Mouse (Mus musculus): ENCODE results near the gene Svep1. TPM values are rescaled to one million over a fixed set of nuclear protein-coding genes. Genes with fewer than 3 reads are reported as not detected.

The Svep1 gene
- polyA plus RNA-seq (2014; fragmentation: Nextera tagmentation; extraction: Ambion mirVana): 0.29 and 0.51 TPM in 2 replicates

DNA sequence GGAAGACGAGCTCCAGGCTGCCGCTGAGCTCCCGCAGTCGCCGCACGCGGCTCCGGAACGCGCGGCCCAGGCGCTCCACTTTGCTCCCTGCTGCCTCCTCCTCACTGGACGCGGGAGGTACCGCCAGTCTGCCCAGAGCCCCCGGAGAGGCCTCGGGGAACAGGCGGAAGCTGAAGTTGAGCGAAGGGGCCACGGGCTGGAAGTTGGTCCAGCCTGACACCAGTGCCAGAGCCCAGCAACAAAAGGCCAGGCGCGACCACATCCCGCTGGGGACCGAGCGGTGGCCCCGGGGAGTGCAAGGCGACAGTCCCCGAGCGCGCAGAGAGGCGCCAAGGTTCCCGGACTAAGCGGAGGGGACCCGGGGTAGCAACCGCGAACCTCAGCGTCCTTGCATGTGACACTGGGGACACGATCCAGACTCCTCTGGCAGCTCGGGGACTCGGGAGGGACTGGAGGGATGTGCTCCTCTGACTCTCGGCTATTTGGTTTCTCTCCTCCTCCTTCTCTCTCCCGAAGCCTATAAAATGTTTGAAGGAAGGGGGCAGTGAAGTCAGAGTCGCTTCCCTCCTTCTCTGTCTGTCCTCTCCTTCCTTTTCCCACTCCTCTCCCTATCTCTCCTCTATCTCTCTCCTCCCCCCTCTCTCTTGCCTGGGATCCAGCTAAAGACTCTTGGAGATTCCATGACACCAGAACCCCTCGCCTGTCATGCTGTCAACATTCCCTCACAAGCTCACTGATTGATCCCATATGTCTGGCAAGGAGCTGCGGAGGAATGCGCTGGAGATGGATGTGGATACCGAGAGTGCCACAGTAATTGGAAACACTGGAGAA is at the start of gene Svep1:
Gene Svep1 (minus strand): TSS at position 745 of the 831 bp plus-strand sequence.
- Histone ChIP-seq H3K27me3 (replicated peaks; ENCODE audit: control insufficient read depth, insufficient read depth, low read length) (peaks cover 21% of the 10 kb centered on the region), H3K4me2 (ENCODE audit: low read length) (peak within 1 kb of the TSS; percentile 87), H3K27ac (ENCODE audit: low read depth, low read length) (no peak within 1 kb of the TSS), H3K4me3 (ENCODE audit: low read depth, low read length) (peak within 1 kb of the TSS; percentile 41), H3K36me3 (ENCODE audit: control insufficient read depth, insufficient read depth, low read length) (no peaks in the 10 kb centered on the region), H3K4me1 (ENCODE audit: control insufficient read depth, insufficient read depth, low read length) (no peaks in the 10 kb centered on the region), H3K9me3 (replicated peaks; ENCODE audit: control insufficient read depth, low read length) (no peaks in the 10 kb centered on the region), H3K9ac (ENCODE audit: low read length) (peak within 1 kb of the TSS; percentile 43)
- peak; percentile 55 for ATAC-seq
- DNase-seq (ENCODE audit: low spot score): peak; percentile 21
- 1% methylated on average over 46 of the region's 47 CpGs for WGBS

DNA sequence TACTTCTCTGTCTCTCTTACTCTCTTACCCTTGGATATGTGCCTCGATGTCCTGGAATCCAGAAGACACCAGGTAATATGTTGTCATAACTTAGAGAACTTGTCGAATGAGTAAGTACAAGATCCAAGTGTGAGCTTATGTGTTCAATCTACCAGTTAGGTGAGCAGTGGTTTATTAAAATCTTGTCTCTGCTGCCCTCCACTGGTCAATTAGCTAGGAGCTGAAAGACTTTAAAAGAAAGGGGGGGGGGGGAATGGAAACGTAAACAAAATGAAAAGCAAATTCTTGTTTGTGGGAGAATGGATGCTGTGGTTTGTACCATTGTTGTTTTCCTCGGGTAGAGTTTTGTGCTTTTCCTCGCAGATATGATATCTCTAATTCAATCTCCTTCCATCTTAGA is 46.8 kb upstream of the Svep1 start:
- no peaks in the 10 kb centered on the region for H3K9me3 ChIP-seq (replicated peaks; ENCODE audit: control insufficient read depth, low read length)
- no peaks in the 10 kb centered on the region for H3K27me3 ChIP-seq (replicated peaks; ENCODE audit: control insufficient read depth, insufficient read depth, low read length)
- no peak overlapping the region for H3K9ac ChIP-seq (ENCODE audit: low read length)
- no peak overlapping the region for H3K4me3 ChIP-seq (ENCODE audit: low read depth, low read length)
- DNase-seq (ENCODE audit: low spot score): peak; percentile 86
- no peak overlapping the region for H3K27ac ChIP-seq (ENCODE audit: low read depth, low read length)
- ATAC-seq: 0 out of 2 replicates have a peak, but pooled peaks have one; percentile 52
- no peak overlapping the region for H3K4me2 ChIP-seq (ENCODE audit: low read length)
- 36% methylated on average over 5 of the region's 5 CpGs for WGBS
- H3K36me3 ChIP-seq (ENCODE audit: control insufficient read depth, insufficient read depth, low read length): no peaks in the 10 kb centered on the region
- H3K4me1 ChIP-seq (ENCODE audit: control insufficient read depth, insufficient read depth, low read length): no peaks in the 10 kb centered on the region

DNA sequence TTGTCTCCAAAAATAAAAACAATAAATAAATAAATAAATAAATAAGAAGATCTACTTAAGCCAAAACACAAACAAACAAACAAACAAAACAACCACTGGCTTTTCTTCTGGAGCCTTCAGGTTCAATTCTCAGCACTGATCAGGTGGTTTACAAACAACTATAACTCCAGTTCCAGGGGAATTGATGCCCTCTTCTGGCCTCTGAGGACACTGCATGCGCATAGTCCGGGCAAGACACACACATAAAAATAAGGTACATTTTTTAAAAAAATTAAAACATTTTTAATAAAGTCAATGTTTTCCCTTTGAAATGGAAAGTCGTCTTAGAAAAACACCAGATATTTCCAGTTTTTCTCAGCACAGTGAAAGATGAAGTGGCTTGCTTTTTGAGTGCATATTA is 45.7 kb upstream of the Svep1 start:
- WGBS: 87% methylated on average over 3 of the region's 3 CpGs
- no peaks in the 10 kb centered on the region for H3K4me1 ChIP-seq (ENCODE audit: control insufficient read depth, insufficient read depth, low read length)
- H3K9ac ChIP-seq (ENCODE audit: low read length): no peak overlapping the region
- DNase-seq (ENCODE audit: low spot score): no peak
- no peak overlapping the region for H3K27ac ChIP-seq (ENCODE audit: low read depth, low read length)
- ATAC-seq: no peak
- no peaks in the 10 kb centered on the region for H3K9me3 ChIP-seq (replicated peaks; ENCODE audit: control insufficient read depth, low read length)
- no peaks in the 10 kb centered on the region for H3K27me3 ChIP-seq (replicated peaks; ENCODE audit: control insufficient read depth, insufficient read depth, low read length)
- H3K4me2 ChIP-seq (ENCODE audit: low read length): no peak overlapping the region
- H3K4me3 ChIP-seq (ENCODE audit: low read depth, low read length): no peak overlapping the region
- no peaks in the 10 kb centered on the region for H3K36me3 ChIP-seq (ENCODE audit: control insufficient read depth, insufficient read depth, low read length)

DNA sequence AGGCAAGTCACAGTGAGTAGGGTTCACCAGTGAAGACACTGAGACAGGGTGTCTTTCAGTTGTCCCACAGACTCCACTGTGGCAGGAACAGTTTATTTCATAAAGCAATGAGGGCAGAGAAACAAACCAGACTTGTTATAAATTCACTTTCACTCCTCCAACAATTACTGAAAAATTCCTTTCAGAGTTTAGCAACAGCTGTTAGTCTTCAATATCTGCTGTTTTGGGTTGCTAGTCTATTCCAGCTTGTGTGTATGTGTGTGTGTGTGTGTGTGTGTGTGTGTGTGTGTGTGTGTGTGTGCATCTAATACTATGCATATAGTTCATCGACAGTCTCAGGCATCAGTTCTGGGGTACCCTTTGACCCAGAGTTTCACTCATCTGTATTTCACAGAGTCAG is 38.9 kb upstream of the Svep1 start:
- WGBS: 93% methylated on average over 1 of the region's 1 CpGs
- Histone ChIP-seq H3K36me3 (ENCODE audit: control insufficient read depth, insufficient read depth, low read length) (no peaks in the 10 kb centered on the region), H3K4me3 (ENCODE audit: low read depth, low read length) (no peak overlapping the region), H3K9me3 (replicated peaks; ENCODE audit: control insufficient read depth, low read length) (no peaks in the 10 kb centered on the region), H3K4me2 (ENCODE audit: low read length) (no peak overlapping the region), H3K9ac (ENCODE audit: low read length) (no peak overlapping the region), H3K27ac (ENCODE audit: low read depth, low read length) (no peak overlapping the region), H3K4me1 (ENCODE audit: control insufficient read depth, insufficient read depth, low read length) (no peaks in the 10 kb centered on the region), H3K27me3 (replicated peaks; ENCODE audit: control insufficient read depth, insufficient read depth, low read length) (no peaks in the 10 kb centered on the region)
- ATAC-seq (no peak), DNase-seq (ENCODE audit: low spot score) (no peak)

DNA sequence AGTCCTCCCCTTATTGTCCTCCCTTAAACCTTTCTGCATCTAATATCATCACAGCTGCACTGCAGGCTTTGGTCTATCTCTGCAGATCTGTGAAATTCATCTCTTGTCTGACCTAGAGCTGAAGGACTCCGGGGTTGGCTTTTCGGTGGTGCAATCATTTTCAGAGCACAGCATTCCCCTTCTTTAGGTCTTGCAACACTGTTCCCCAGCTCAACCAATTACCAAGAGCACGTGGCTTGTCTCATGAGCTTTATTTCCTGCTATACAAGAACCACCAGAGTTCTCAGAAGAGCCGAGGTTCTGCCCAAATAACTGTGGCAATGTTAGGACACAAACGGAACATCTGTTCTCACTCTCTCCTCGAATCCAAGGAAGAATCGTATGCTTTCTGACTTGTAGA is 33.8 kb upstream of the Svep1 start:
- Histone ChIP-seq H3K9ac (ENCODE audit: low read length) (no peak overlapping the region), H3K36me3 (ENCODE audit: control insufficient read depth, insufficient read depth, low read length) (no peaks in the 10 kb centered on the region), H3K4me1 (ENCODE audit: control insufficient read depth, insufficient read depth, low read length) (no peaks in the 10 kb centered on the region), H3K4me3 (ENCODE audit: low read depth, low read length) (no peak overlapping the region), H3K27ac (ENCODE audit: low read depth, low read length) (no peak overlapping the region), H3K4me2 (ENCODE audit: low read length) (no peak overlapping the region), H3K9me3 (replicated peaks; ENCODE audit: control insufficient read depth, low read length) (no peaks in the 10 kb centered on the region), H3K27me3 (replicated peaks; ENCODE audit: control insufficient read depth, insufficient read depth, low read length) (no peaks in the 10 kb centered on the region)
- no peak for ATAC-seq
- no peak for DNase-seq (ENCODE audit: low spot score)
- WGBS: 83% methylated on average over 7 of the region's 7 CpGs

DNA sequence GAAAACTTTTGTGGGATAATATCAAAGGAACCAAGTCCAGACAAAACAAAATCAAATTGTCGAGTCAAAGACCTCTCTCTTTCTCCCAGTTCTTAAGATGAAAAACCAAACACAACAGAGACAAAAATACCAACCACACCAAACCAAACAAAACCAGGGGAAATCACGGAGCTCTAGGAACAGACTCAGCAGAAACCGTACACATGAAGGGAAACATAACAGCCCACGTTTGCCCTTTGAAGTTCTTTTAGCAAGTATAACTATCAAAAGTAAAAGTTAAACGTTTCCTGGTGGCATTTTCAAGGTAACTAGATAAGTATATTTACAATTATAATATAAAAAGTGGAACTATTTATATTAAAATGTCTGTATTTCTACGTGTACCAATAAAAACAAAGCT is 29.2 kb upstream of the Svep1 start:
- Histone ChIP-seq H3K36me3 (ENCODE audit: control insufficient read depth, insufficient read depth, low read length) (no peaks in the 10 kb centered on the region), H3K27me3 (replicated peaks; ENCODE audit: control insufficient read depth, insufficient read depth, low read length) (no peaks in the 10 kb centered on the region), H3K4me2 (ENCODE audit: low read length) (no peak overlapping the region), H3K9ac (ENCODE audit: low read length) (no peak overlapping the region), H3K4me3 (ENCODE audit: low read depth, low read length) (no peak overlapping the region), H3K4me1 (ENCODE audit: control insufficient read depth, insufficient read depth, low read length) (no peaks in the 10 kb centered on the region), H3K9me3 (replicated peaks; ENCODE audit: control insufficient read depth, low read length) (no peaks in the 10 kb centered on the region), H3K27ac (ENCODE audit: low read depth, low read length) (no peak overlapping the region)
- no peak for DNase-seq (ENCODE audit: low spot score)
- WGBS: 65% methylated on average over 6 of the region's 6 CpGs
- ATAC-seq: no peak

DNA sequence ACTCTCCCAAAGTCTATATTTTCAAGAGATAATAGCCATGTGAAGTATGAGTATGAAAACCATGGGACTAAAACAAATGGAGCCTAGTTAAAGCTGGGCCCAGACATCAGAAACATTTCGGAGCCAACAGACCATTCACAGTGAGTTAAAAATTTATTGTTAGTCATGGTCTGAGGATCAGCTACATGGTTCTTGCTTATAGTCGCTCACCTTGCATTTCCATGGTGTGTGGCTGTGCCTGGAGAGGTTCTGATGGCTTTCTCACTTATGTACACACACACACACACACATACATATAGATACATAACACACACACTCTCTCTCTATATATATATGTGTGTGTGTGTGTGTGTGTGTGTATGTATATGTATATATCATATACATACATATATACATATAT is 16.8 kb upstream of the Svep1 start:
- Histone ChIP-seq H3K9me3 (replicated peaks; ENCODE audit: control insufficient read depth, low read length) (no peaks in the 10 kb centered on the region), H3K27ac (ENCODE audit: low read depth, low read length) (no peak overlapping the region), H3K4me1 (ENCODE audit: control insufficient read depth, insufficient read depth, low read length) (no peaks in the 10 kb centered on the region), H3K36me3 (ENCODE audit: control insufficient read depth, insufficient read depth, low read length) (no peaks in the 10 kb centered on the region), H3K4me3 (ENCODE audit: low read depth, low read length) (no peak overlapping the region), H3K9ac (ENCODE audit: low read length) (no peak overlapping the region), H3K4me2 (ENCODE audit: low read length) (no peak overlapping the region), H3K27me3 (replicated peaks; ENCODE audit: control insufficient read depth, insufficient read depth, low read length) (no peaks in the 10 kb centered on the region)
- 88% methylated on average over 2 of the region's 2 CpGs for WGBS
- DNase-seq (ENCODE audit: low spot score) (no peak), ATAC-seq (no peak)

DNA sequence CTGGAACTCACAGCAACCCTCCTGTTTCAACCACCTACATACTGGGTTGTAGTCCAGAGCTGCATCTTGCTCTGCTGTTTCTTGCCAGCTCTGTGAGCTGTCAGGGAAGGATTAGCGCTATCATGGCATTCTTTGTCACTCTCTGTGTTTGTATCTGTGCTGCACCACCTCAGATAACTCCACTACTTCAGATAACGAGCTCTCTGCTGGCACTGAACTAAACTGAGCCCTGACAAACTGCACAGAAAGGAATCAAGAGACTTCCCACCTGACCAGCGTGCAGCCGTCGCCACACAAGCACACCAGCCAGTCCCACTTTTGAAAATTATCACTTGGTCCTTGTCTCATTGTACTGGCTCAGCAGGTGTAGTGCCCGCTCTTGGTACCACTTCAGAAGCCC is 4.7 kb upstream of the Svep1 start:
- Histone ChIP-seq H3K4me1 (ENCODE audit: control insufficient read depth, insufficient read depth, low read length) (no peaks in the 10 kb centered on the region), H3K27ac (ENCODE audit: low read depth, low read length) (no peak overlapping the region), H3K27me3 (replicated peaks; ENCODE audit: control insufficient read depth, insufficient read depth, low read length) (peaks cover 5% of the 10 kb centered on the region), H3K36me3 (ENCODE audit: control insufficient read depth, insufficient read depth, low read length) (no peaks in the 10 kb centered on the region), H3K4me3 (ENCODE audit: low read depth, low read length) (no peak overlapping the region), H3K9ac (ENCODE audit: low read length) (no peak overlapping the region), H3K4me2 (ENCODE audit: low read length) (no peak overlapping the region), H3K9me3 (replicated peaks; ENCODE audit: control insufficient read depth, low read length) (no peaks in the 10 kb centered on the region)
- ATAC-seq: no peak
- DNase-seq (ENCODE audit: low spot score): no peak
- 50% methylated on average over 6 of the region's 6 CpGs for WGBS

DNA sequence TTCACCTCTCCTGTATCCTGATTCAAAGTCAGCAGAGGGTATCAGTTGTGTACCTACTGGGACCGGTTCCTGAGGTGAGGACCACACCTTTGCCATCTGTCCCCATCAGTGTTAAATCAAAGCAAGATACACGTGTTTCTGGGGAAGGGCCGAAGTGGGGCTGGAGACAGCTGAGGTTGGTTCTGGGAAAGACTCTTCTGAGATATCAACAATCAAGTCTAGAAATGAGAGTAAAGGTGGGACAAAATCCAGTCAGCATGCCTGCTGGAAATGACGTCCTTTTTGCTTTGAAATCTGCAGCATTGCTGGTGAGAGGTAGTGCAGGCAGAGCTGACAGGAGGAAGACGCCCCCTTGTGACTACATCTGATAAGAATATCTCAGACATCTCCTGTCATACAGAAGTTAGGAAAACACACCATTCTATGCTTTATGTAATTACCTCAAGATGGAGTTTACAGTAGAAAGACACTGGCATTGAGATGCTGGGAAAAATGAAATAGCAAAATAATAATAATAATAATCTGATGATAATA is 4.0 kb upstream of the Svep1 start:
- H3K4me2 ChIP-seq (ENCODE audit: low read length): no peak overlapping the region
- H3K27me3 ChIP-seq (replicated peaks; ENCODE audit: control insufficient read depth, insufficient read depth, low read length): peaks cover 12% of the 10 kb centered on the region
- ATAC-seq (no peak), DNase-seq (ENCODE audit: low spot score) (no peak)
- H3K9ac ChIP-seq (ENCODE audit: low read length): no peak overlapping the region
- H3K4me1 ChIP-seq (ENCODE audit: control insufficient read depth, insufficient read depth, low read length): no peaks in the 10 kb centered on the region
- H3K27ac ChIP-seq (ENCODE audit: low read depth, low read length): no peak overlapping the region
- H3K4me3 ChIP-seq (ENCODE audit: low read depth, low read length): no peak overlapping the region
- no peaks in the 10 kb centered on the region for H3K36me3 ChIP-seq (ENCODE audit: control insufficient read depth, insufficient read depth, low read length)
- WGBS: 58% methylated on average over 5 of the region's 5 CpGs
- H3K9me3 ChIP-seq (replicated peaks; ENCODE audit: control insufficient read depth, low read length): no peaks in the 10 kb centered on the region
